Mouse (Mus musculus) v-Abl transformed pro-B cells (cell line): ENCODE measurements at regions not wholly inside any gene's neighbourhood (a gene's known extent, or its start where the extent isn't known, plus 50 kb on each side); places are given as distances from the start of the nearest gene placed in this dataset.
"Not testable (repeated sequence)": the region's sequence is repeated elsewhere in the genome, so short reads cannot be mapped to it uniquely, and the experiment has no call there.

Experiments
- in situ Hi-C, 2 experiments: fragments of 400-800 bp; cut with MboI; formaldehyde crosslinking; loops; one replicate each; pipeline ENCODE4 v1.15.1; 2025; ENCODE audit not compliant: unreplicated experiment in 2 of 2

GRCm38 (mm10) chr15:3909471-3909870, 69.9 kb downstream of the Fbxo4 start:
- in situ Hi-C loops: loop anchor here (5.0 to 10.0 kb wide), 2 partner anchors 555 to 707 kb away; no protein-coding TSS in a partner anchor

GRCm38 (mm10) chr15:3908721-3909120, 70.7 kb downstream of the Fbxo4 start:
- in situ Hi-C loops: loop anchor here (5.0 to 10.0 kb wide), 2 partner anchors 554 to 706 kb away; no protein-coding TSS in a partner anchor

GRCm38 (mm10) chr15:3905548-3905947, 73.8 kb downstream of the Fbxo4 start:
- in situ Hi-C loops: loop anchor here (5.0 to 10.0 kb wide), 2 partner anchors 551 to 703 kb away; no protein-coding TSS in a partner anchor

- in situ Hi-C loops: no loop called here
Measured at GRCm38 (mm10) chr15:3878429-3878828, 100.9 kb downstream of the Fbxo4 start.

GRCm38 (mm10) chr15:3877506-3877905, 101.9 kb downstream of the Fbxo4 start:
- in situ Hi-C loops: no loop called here

- in situ Hi-C loops: not testable (repeated sequence)
Measured at GRCm38 (mm10) chr15:3875210-3875861, 104.0 kb downstream of the Fbxo4 start.

GRCm38 (mm10) chr15:3831802-3832201, 147.6 kb downstream of the Fbxo4 start:
- in situ Hi-C loops: no loop called here

GRCm38 (mm10) chr15:3805430-3805829, 173.9 kb downstream of the Fbxo4 start:
- in situ Hi-C loops: no loop called here

- in situ Hi-C loops: no loop called here
Measured at GRCm38 (mm10) chr15:3775865-3776264, 192.6 kb upstream of the Ghr start.

- in situ Hi-C loops: no loop called here
Measured at GRCm38 (mm10) chr15:3772228-3772789, 189.0 kb upstream of the Ghr start.

- in situ Hi-C loops: no loop called here
Measured at GRCm38 (mm10) chr15:3770312-3770711, 187.0 kb upstream of the Ghr start.

- in situ Hi-C loops: no loop called here
Measured at GRCm38 (mm10) chr15:3764726-3765125, 181.4 kb upstream of the Ghr start.

- in situ Hi-C loops: no loop called here
Measured at GRCm38 (mm10) chr15:3760396-3760795, 177.1 kb upstream of the Ghr start.

- in situ Hi-C loops: no loop called here
Measured at GRCm38 (mm10) chr15:3755636-3756035, 172.3 kb upstream of the Ghr start.

- in situ Hi-C loops: not testable (repeated sequence)
Measured at GRCm38 (mm10) chr15:3748072-3748471, 164.8 kb upstream of the Ghr start.

- in situ Hi-C loops: no loop called here
Measured at GRCm38 (mm10) chr15:3743168-3743814, 160.0 kb upstream of the Ghr start.

- in situ Hi-C loops: no loop called here
Measured at GRCm38 (mm10) chr15:3742191-3742590, 158.9 kb upstream of the Ghr start.

- in situ Hi-C loops: no loop called here
Measured at GRCm38 (mm10) chr15:3725214-3725613, 141.9 kb upstream of the Ghr start.

GRCm38 (mm10) chr15:3720668-3721340, 137.5 kb upstream of the Ghr start:
- in situ Hi-C loops: no loop called here

GRCm38 (mm10) chr15:3711764-3712163, 128.5 kb upstream of the Ghr start:
- in situ Hi-C loops: no loop called here
